Mouse (Mus musculus) kidney, adult 2 months (tissue): ENCODE measurements around the gene Gm9970.

ENCODE experiments used
- CTCF ChIP-seq: fragments of 200-500 bp; conservative IDR thresholded peaks from 2 replicates; pipeline ENCODE4 v1.5.1; 2011; ENCODE audit warnings: low read depth, mild to moderate bottlenecking, control low read depth, low read length, moderate library complexity, mixed read lengths; ENCODE audit not compliant: insufficient read depth, insufficient read length
- POLR2A ChIP-seq: fragments of 200-500 bp; IDR thresholded peaks from one replicate; pipeline ENCODE4 v1.6.1; 2011; ENCODE audit warnings: low read depth, low read length, control low read depth

DNA sequence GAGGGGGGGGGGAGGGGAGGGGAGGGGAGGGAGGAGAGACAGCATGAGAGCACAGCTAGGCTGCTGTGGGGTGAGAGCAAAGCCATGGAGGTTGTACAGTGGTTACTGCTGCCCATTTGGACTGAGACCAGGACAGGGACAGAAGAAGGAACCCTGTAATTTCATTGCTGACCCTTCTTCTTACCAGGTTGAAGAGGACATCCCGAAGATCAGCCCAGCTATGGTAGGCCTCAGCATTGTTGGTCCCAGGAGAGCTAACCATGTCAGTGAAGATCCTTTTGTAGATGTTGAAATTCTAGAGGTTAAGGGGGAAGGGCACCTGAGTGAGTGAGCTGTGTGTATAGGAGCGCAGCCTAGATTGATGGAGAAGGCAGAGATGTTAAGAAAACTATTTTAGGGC lies 14.3 kb upstream of the Gm9970 start:
- TF ChIP-seq CTCF (no peak), POLR2A (no peak)
